Comparison of ENCODE assay signal across 8 mouse cellular contexts in the genomic region with DNA sequence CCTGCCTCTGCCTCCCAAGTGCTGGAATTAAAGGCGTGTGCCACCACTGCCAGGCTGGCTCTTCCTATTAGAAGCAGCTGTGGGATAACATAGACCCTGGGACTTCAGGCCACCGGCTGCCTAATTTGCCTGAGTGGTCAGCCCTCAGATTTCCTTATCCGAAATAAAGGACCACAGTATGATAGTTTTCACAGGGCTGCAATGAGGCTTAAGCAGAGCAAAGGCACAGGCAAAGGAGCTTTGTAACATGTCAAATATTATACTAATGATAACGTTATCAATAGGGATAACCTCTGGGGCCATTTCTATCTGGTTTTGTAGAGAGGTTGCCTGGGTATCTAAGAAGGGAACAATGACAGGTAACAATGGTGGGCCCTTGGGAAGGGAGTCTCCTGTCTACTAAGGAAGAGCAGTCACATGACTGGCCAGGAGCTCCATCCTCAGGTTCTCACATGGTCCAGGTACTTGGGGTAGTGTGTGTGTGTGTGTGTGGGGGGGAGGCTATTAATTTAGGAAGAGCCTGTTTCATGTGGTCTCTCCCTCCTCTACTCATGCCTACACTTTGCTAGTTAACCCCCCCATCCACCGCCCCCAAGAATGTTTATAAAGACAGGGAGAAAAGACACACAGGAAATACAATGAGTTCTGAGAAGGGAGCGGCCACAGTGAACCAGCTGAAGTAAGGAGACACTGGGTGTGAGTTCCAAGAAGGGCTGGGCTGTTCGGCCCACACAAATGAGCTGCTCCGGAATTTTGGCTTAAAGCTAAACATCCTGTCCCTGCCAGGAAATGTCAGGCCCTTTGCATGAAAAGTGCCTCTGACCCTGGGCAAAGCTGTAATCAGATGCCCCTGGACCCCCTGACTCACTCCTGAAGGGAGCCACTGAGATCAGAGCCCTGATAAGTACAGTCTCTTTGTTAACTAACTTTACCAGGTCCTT. TPM values are rescaled to one million over a fixed set of nuclear protein-coding genes. Genes with fewer than 3 reads are reported as not detected.
DNase-seq lines count a peak whose midpoint lies in the region; ATAC-seq and TF ChIP-seq lines count a peak whose summit lies in the region.

No protein-coding gene starts in this region.

- no peaks in the 10 kb centered on the region for H3K36me3 ChIP-seq in hindbrain, embryonic 10.5 days
- H3K36me3 ChIP-seq in hindbrain, postnatal 0 days (ENCODE audit: insufficient read depth, low read length), result no peaks in the 10 kb centered on the region
- no peaks in the 10 kb centered on the region for H3K36me3 ChIP-seq in embryonic facial prominence, embryonic 14.5 days (ENCODE audit: control insufficient read depth, insufficient read depth, low read length)
- H3K36me3 ChIP-seq in myocyte (ENCODE audit: control insufficient read depth, insufficient read depth), result no peaks in the 10 kb centered on the region
- no peaks in the 10 kb centered on the region for H3K36me3 ChIP-seq in midbrain, postnatal 0 days (ENCODE audit: insufficient read depth, low read length)

- peaks cover 20% of the 10 kb centered on the region for H3K4me1 ChIP-seq in hindbrain, embryonic 10.5 days (replicated peaks)
- no peaks in the 10 kb centered on the region for H3K4me1 ChIP-seq in hindbrain, postnatal 0 days (ENCODE audit: insufficient read depth, low read length)
- peaks cover 11% of the 10 kb centered on the region for H3K4me1 ChIP-seq in embryonic facial prominence, embryonic 14.5 days (ENCODE audit: control insufficient read depth, insufficient read depth, low read length)
- no peaks in the 10 kb centered on the region for H3K4me1 ChIP-seq in midbrain, postnatal 0 days (ENCODE audit: insufficient read depth, low read length)

- no peak for TF ChIP-seq CTCF in hindbrain, postnatal 0 days (IDR thresholded peaks at IDR 0.05; ENCODE audit: low read depth)
- TF ChIP-seq CTCF in midbrain, postnatal 0 days (IDR thresholded peaks at IDR 0.05), result no peak

- H3K9me3 ChIP-seq in hindbrain, embryonic 10.5 days, result no peaks in the 10 kb centered on the region
- H3K9me3 ChIP-seq in hindbrain, postnatal 0 days (ENCODE audit: low read length), result no peaks in the 10 kb centered on the region
- no peaks in the 10 kb centered on the region for H3K9me3 ChIP-seq in embryonic facial prominence, embryonic 14.5 days (ENCODE audit: control insufficient read depth, low read length)
- H3K9me3 ChIP-seq in midbrain, postnatal 0 days (ENCODE audit: low read length), result no peaks in the 10 kb centered on the region

- TF ChIP-seq POLR2A in myocyte (IDR thresholded peaks at IDR 0.05; ENCODE audit: insufficient read length, low read depth), result no peak

- H3ac ChIP-seq in myocyte (ENCODE audit: control insufficient read depth, insufficient read length), result no peak overlapping the region

- WGBS in hindbrain, embryonic 10.5 days, result 69% methylated on average over 8 of the region's 8 CpGs
- 75% methylated on average over 8 of the region's 8 CpGs for WGBS in hindbrain, postnatal 0 days
- WGBS in embryonic facial prominence, embryonic 14.5 days, result 52% methylated on average over 8 of the region's 8 CpGs
- WGBS in midbrain, postnatal 0 days, result 78% methylated on average over 8 of the region's 8 CpGs

- H3K4me2 ChIP-seq in hindbrain, postnatal 0 days (ENCODE audit: low read depth, low read length), result no peak overlapping the region
- H3K4me2 ChIP-seq in embryonic facial prominence, embryonic 14.5 days (ENCODE audit: low read depth, low read length), result no peak overlapping the region
- H3K4me2 ChIP-seq in myocyte (ENCODE audit: low read depth), result peak overlapping the region; percentile 44
- H3K4me2 ChIP-seq in midbrain, postnatal 0 days (ENCODE audit: low read depth, low read length, poor library complexity, severe bottlenecking), result no peak overlapping the region

- peak overlapping the region; percentile 45; the same call in 1 of the 2 replicates for H3K27ac ChIP-seq in hindbrain, embryonic 10.5 days
- no peak overlapping the region for H3K27ac ChIP-seq in hindbrain, postnatal 0 days
- peak overlapping the region; percentile 49 for H3K27ac ChIP-seq in embryonic facial prominence, embryonic 14.5 days (replicated peaks; ENCODE audit: low read depth, low read length)
- no peak overlapping the region for H3K27ac ChIP-seq in midbrain, postnatal 0 days (ENCODE audit: low read depth, low read length)

- no peaks in the 10 kb centered on the region for H3K79me2 ChIP-seq in myocyte (ENCODE audit: control insufficient read depth, insufficient read depth)

- no peaks in the 10 kb centered on the region for H3K27me3 ChIP-seq in hindbrain, embryonic 10.5 days (ENCODE audit: insufficient read depth, poor library complexity, severe bottlenecking)
- H3K27me3 ChIP-seq in hindbrain, postnatal 0 days (ENCODE audit: insufficient read depth, low read length), result no peaks in the 10 kb centered on the region
- H3K27me3 ChIP-seq in embryonic facial prominence, embryonic 14.5 days (replicated peaks; ENCODE audit: control insufficient read depth, insufficient read depth, low read length), result no peaks in the 10 kb centered on the region
- no peaks in the 10 kb centered on the region for H3K27me3 ChIP-seq in myocyte (ENCODE audit: control insufficient read depth, insufficient read depth, insufficient read length)
- no peaks in the 10 kb centered on the region for H3K27me3 ChIP-seq in midbrain, postnatal 0 days (ENCODE audit: insufficient read depth, low read length)

- no peak overlapping the region for H3K9ac ChIP-seq in hindbrain, postnatal 0 days (replicated peaks; ENCODE audit: low read length)
- H3K9ac ChIP-seq in embryonic facial prominence, embryonic 14.5 days (ENCODE audit: low read depth, low read length), result no peak overlapping the region
- no peak overlapping the region for H3K9ac ChIP-seq in midbrain, postnatal 0 days (replicated peaks; ENCODE audit: low read length, poor library complexity, severe bottlenecking)

- no peak for ATAC-seq in hindbrain, postnatal 0 days
- ATAC-seq in embryonic facial prominence, embryonic 14.5 days (ENCODE audit: low read depth), result peak; percentile 36
- ATAC-seq in cerebellum, adult (ENCODE audit: insufficient number of reproducible peaks, low FRiP score, low TSS enrichment), result no peak
- no peak for ATAC-seq in midbrain, postnatal 0 days (ENCODE audit: low FRiP score)

- peak; percentile 20 for DNase-seq in hindbrain, embryonic 10.5 days (ENCODE audit: low spot score)
- no peak for DNase-seq in hindbrain, postnatal 0 days (ENCODE audit: low spot score)
- DNase-seq in embryonic facial prominence, embryonic 14.5 days (ENCODE audit: low spot score), result peak; percentile 72
- peak; percentile 29 to 53 for DNase-seq in kidney, postnatal 25 days
- DNase-seq in spleen, adult 18-20 months, result no peak
- no peak for DNase-seq in midbrain, postnatal 0 days (ENCODE audit: low spot score)

- H3K4me3 ChIP-seq in hindbrain, embryonic 10.5 days, result no peak overlapping the region
- H3K4me3 ChIP-seq in hindbrain, postnatal 0 days (ENCODE audit: low read length), result no peak overlapping the region
- no peak overlapping the region for H3K4me3 ChIP-seq in embryonic facial prominence, embryonic 14.5 days (ENCODE audit: low read depth, low read length)
- H3K4me3 ChIP-seq in myocyte, result no peak overlapping the region
- H3K4me3 ChIP-seq in midbrain, postnatal 0 days (ENCODE audit: low read depth, low read length), result no peak overlapping the region

TF ChIP-seq in myocyte, 11 proteins besides CTCF, POLR2A, EP300 and RAD21:
- no peak for TF ChIP-seq REST (IDR thresholded peaks at IDR 0.05; ENCODE audit: insufficient read depth, insufficient read length)
- no peak for TF ChIP-seq MYOG (IDR thresholded peaks at IDR 0.05; ENCODE audit: control insufficient read depth in 1 of 3, insufficient read depth in 1 of 3, insufficient read length in 2 of 3, low read depth in 2 of 3)
- no peak for TF ChIP-seq TCF12 (IDR thresholded peaks at IDR 0.05; ENCODE audit: insufficient read depth, poor library complexity, severe bottlenecking)
- no peak for TF ChIP-seq MYOD1 (IDR thresholded peaks at IDR 0.05; ENCODE audit: control insufficient read depth in 1 of 3, insufficient read length in 2 of 3, low read depth in 2 of 3)

RNA-seq across cellular contexts. Expression of gene Zfp326, which starts 17.3 kb away (rescaled TPM):
- 40.4 and 53.6 TPM in 2 replicates for polyA plus RNA-seq in hindbrain, embryonic 10.5 days (2016; fragmentation: Nextera tagmentation; extraction: Ambion mirVana)
- 9.1 and 11.4 TPM in 2 replicates for total RNA-seq in hindbrain, postnatal 0 days (2014; rRNA removed)
- polyA plus RNA-seq in hindbrain, postnatal 0 days (2015; fragmentation: Nextera tagmentation; extraction: Ambion mirVana), result 42.3 and 43.9 TPM in 2 replicates
- 32.6 and 34.6 TPM in 2 replicates for polyA plus RNA-seq in embryonic facial prominence, embryonic 14.5 days (2014; fragmentation: Nextera tagmentation; extraction: Ambion mirVana)
- polyA plus RNA-seq in myocyte (2012; fragmentation: generic; extraction: Trizol), result 7.6 TPM
- 17.7 and 30.5 TPM in 2 replicates for total RNA-seq in midbrain, postnatal 0 days (2014; rRNA removed)
- polyA plus RNA-seq in midbrain, postnatal 0 days (2015; fragmentation: Nextera tagmentation; extraction: Ambion mirVana), result 26.6 and 40.8 TPM in 2 replicates

Comparison
In these comparisons a context has a peak if more than half of its experiments do, and no peak if none do; other contexts are left out.
1. DNase-seq: peak in hindbrain, embryonic 10.5 days (single experiment), embryonic facial prominence, embryonic 14.5 days (single experiment) and kidney, postnatal 25 days (2 of 2); none in hindbrain, postnatal 0 days (single experiment), spleen, adult 18-20 months (0 of 2) and midbrain, postnatal 0 days (single experiment).
2. H3K27ac ChIP-seq: peak in hindbrain, embryonic 10.5 days (single experiment) and embryonic facial prominence, embryonic 14.5 days (single experiment); none in hindbrain, postnatal 0 days (single experiment) and midbrain, postnatal 0 days (single experiment).